Mouse (Mus musculus) midbrain, embryonic 16.5 days (tissue): ENCODE results near the gene Foxo6. TPM values are rescaled to one million over a fixed set of nuclear protein-coding genes. Genes with fewer than 3 reads are reported as not detected.

Experiments
- ATAC-seq: fragments of 200-750 bp; cut with Nextera tagmentation; 2 replicates; pipeline ENCODE4 v1.8.0; 2017; ENCODE audit warnings: moderate TSS enrichment
- H3K27ac ChIP-seq: fragments of 300-500 bp; sonication (generic); 2 replicates; pipeline ENCODE4 v1.5.1; 2014; ENCODE audit warnings: mild to moderate bottlenecking, low read length, mixed read lengths
- H3K27me3 ChIP-seq: fragments of 300-500 bp; sonication (generic); 2 replicates; pipeline ENCODE4 v1.6.1; 2014; ENCODE audit warnings: low read depth, low read length, mixed read lengths; ENCODE audit not compliant: control insufficient read depth, insufficient read depth
- H3K36me3 ChIP-seq: fragments of 300-500 bp; sonication (generic); 2 replicates; pipeline ENCODE4 v1.6.1; 2014; ENCODE audit warnings: mild to moderate bottlenecking, low read length, moderate library complexity, mixed read lengths; ENCODE audit not compliant: control insufficient read depth, insufficient read depth
- H3K4me1 ChIP-seq: fragments of 300-500 bp; sonication (generic); 2 replicates; pipeline ENCODE4 v1.6.1; 2014; ENCODE audit warnings: mild to moderate bottlenecking, low read length, mixed read lengths; ENCODE audit not compliant: control insufficient read depth, insufficient read depth
- H3K4me2 ChIP-seq: fragments of 300-500 bp; sonication (generic); 2 replicates; pipeline ENCODE4 v1.6.1; 2014; ENCODE audit warnings: mild to moderate bottlenecking, low read length, mixed read lengths
- H3K4me3 ChIP-seq: fragments of 300-500 bp; sonication (generic); 2 replicates; pipeline ENCODE4 v1.5.1; 2014; ENCODE audit warnings: low read depth, mild to moderate bottlenecking, low read length, moderate library complexity, mixed read lengths
- H3K9ac ChIP-seq: fragments of 300-500 bp; sonication (generic); 2 replicates; pipeline ENCODE4 v1.6.1; 2014; ENCODE audit warnings: low read depth, low read length, mixed read lengths
- H3K9me3 ChIP-seq: fragments of 300-500 bp; sonication (generic); replicated peaks from 2 replicates; pipeline ENCODE4 v1.6.1; 2014; ENCODE audit warnings: mild to moderate bottlenecking, low read length, mixed read lengths; ENCODE audit not compliant: control insufficient read depth, poor library complexity, severe bottlenecking
- WGBS: fragments of 180-500 bp; shearing (Covaris S2); extraction: QIAGEN DNeasy Blood & Tissue Kit; methylation state at CpG from one replicate; pipeline ENCODE4 v1.1.7; 2014; 5-methylcytosine and 5-hydroxymethylcytosine counted together
- polyA plus RNA-seq: library from polyadenylated mRNA; unstranded; fragments of >200 nt; fragmentation: Nextera tagmentation; extraction: Ambion mirVana; gene quantifications from 2 replicates; pipeline ENCODE4 v1.2.1, GENCODE M21; 2015

Foxo6 gene
- polyA plus RNA-seq, 1 experiment from 2014 or later, result 1.1 TPM

GRCm38 (mm10) chr4:120277255-120277928, 9.8 kb downstream of the Foxo6 start:
- ATAC-seq, result 0 out of 2 replicates have a peak, but pooled peaks have one; percentile 23
- Histone ChIP-seq H3K27me3 (no peaks in the 10 kb centered on the region), H3K9me3 (no peaks in the 10 kb centered on the region), H3K36me3 (no peaks in the 10 kb centered on the region), H3K4me1 (peaks cover 36% of the 10 kb centered on the region), H3K27ac (no peak overlapping the region), H3K9ac (peak overlapping the region; percentile 44; the same call in 1 of the 2 replicates), H3K4me2 (no peak overlapping the region), H3K4me3 (no peak overlapping the region)
- 17% methylated on average over 4 of the region's 4 CpGs for WGBS

GRCm38 (mm10) chr4:120275487-120275886, 11.7 kb downstream of the Foxo6 start:
- 73% methylated on average over 9 of the region's 9 CpGs for WGBS
- Histone ChIP-seq H3K4me3 (no peak overlapping the region), H3K9me3 (no peaks in the 10 kb centered on the region), H3K27me3 (peaks cover 8% of the 10 kb centered on the region), H3K27ac (no peak overlapping the region), H3K36me3 (no peaks in the 10 kb centered on the region), H3K4me1 (peaks cover 21% of the 10 kb centered on the region), H3K4me2 (no peak overlapping the region), H3K9ac (no peak overlapping the region)
- ATAC-seq, result no peak

- no peak overlapping the region for H3K9ac ChIP-seq
- ATAC-seq, result no peak
- peaks cover 19% of the 10 kb centered on the region for H3K27me3 ChIP-seq
- no peak overlapping the region for H3K4me3 ChIP-seq
- no peaks in the 10 kb centered on the region for H3K9me3 ChIP-seq
- 81% methylated on average over 7 of the region's 7 CpGs for WGBS
- H3K36me3 ChIP-seq, result no peaks in the 10 kb centered on the region
- peaks cover 32% of the 10 kb centered on the region for H3K4me1 ChIP-seq
- no peak overlapping the region for H3K27ac ChIP-seq
- H3K4me2 ChIP-seq, result no peak overlapping the region
Measured at GRCm38 (mm10) chr4:120273594-120273993, 13.6 kb downstream of the Foxo6 start.

GRCm38 (mm10) chr4:120271886-120272580, 15.1 kb downstream of the Foxo6 start:
- ATAC-seq, result peak; percentile 16; the same call in 1 of the 2 replicates
- Histone ChIP-seq H3K4me3 (no peak overlapping the region), H3K4me1 (peaks cover 38% of the 10 kb centered on the region), H3K36me3 (peaks cover 9% of the 10 kb centered on the region; the same call in 1 of the 2 replicates), H3K9ac (no peak overlapping the region), H3K4me2 (no peak overlapping the region), H3K9me3 (no peaks in the 10 kb centered on the region), H3K27ac (no peak overlapping the region), H3K27me3 (peaks cover 27% of the 10 kb centered on the region)
- WGBS, result 67% methylated on average over 6 of the region's 6 CpGs

- WGBS, result 54% methylated on average over 8 of the region's 8 CpGs
- peaks cover 36% of the 10 kb centered on the region for H3K4me1 ChIP-seq
Measured at GRCm38 (mm10) chr4:120271208-120271607, 15.9 kb downstream of the Foxo6 start.

GRCm38 (mm10) chr4:120270937-120271199, 16.3 kb downstream of the Foxo6 start:
- H3K27ac ChIP-seq, result no peak overlapping the region
- H3K9ac ChIP-seq, result no peak overlapping the region
- H3K9me3 ChIP-seq, result no peaks in the 10 kb centered on the region
- H3K4me2 ChIP-seq, result no peak overlapping the region
- no peak for ATAC-seq
- WGBS, result 34% methylated on average over 4 of the region's 4 CpGs
- peaks cover 36% of the 10 kb centered on the region for H3K4me1 ChIP-seq
- H3K36me3 ChIP-seq, result peaks cover 9% of the 10 kb centered on the region; the same call in 1 of the 2 replicates
- H3K4me3 ChIP-seq, result no peak overlapping the region
- H3K27me3 ChIP-seq, result peaks cover 30% of the 10 kb centered on the region

More at GRCm38 (mm10) chr4:120271208-120271607, 15.9 kb downstream of the Foxo6 start:
- Histone ChIP-seq H3K9ac (no peak overlapping the region), H3K4me2 (no peak overlapping the region), H3K4me3 (no peak overlapping the region), H3K36me3 (peaks cover 9% of the 10 kb centered on the region; the same call in 1 of the 2 replicates), H3K27ac (no peak overlapping the region), H3K9me3 (no peaks in the 10 kb centered on the region), H3K27me3 (peaks cover 30% of the 10 kb centered on the region)
- no peak for ATAC-seq

GRCm38 (mm10) chr4:120270148-120270936, 16.8 kb downstream of the Foxo6 start:
- H3K4me3 ChIP-seq, result no peak overlapping the region
- H3K9ac ChIP-seq, result no peak overlapping the region
- peaks cover 30% of the 10 kb centered on the region for H3K27me3 ChIP-seq
- H3K4me1 ChIP-seq, result peaks cover 36% of the 10 kb centered on the region
- H3K9me3 ChIP-seq, result no peaks in the 10 kb centered on the region
- no peak overlapping the region for H3K4me2 ChIP-seq
- WGBS, result 71% methylated on average over 4 of the region's 4 CpGs
- H3K36me3 ChIP-seq, result peaks cover 9% of the 10 kb centered on the region; the same call in 1 of the 2 replicates
- H3K27ac ChIP-seq, result no peak overlapping the region; the same call in 1 of the 2 replicates
- ATAC-seq, result no peak

GRCm38 (mm10) chr4:120269426-120269825, 17.7 kb downstream of the Foxo6 start:
- no peak for ATAC-seq
- WGBS, result 11% methylated on average over 9 of the region's 9 CpGs
- no peaks in the 10 kb centered on the region for H3K9me3 ChIP-seq
- no peak overlapping the region for H3K4me3 ChIP-seq
- H3K4me2 ChIP-seq, result no peak overlapping the region; the same call in 1 of the 2 replicates
- no peak overlapping the region for H3K9ac ChIP-seq
- H3K36me3 ChIP-seq, result peaks cover 9% of the 10 kb centered on the region; the same call in 1 of the 2 replicates
- H3K27ac ChIP-seq, result no peak overlapping the region
- H3K27me3 ChIP-seq, result peaks cover 30% of the 10 kb centered on the region
- peaks cover 36% of the 10 kb centered on the region for H3K4me1 ChIP-seq
